Mouse (Mus musculus): ENCODE data around the gene R3hdm4.
"Not testable (repeated sequence)": the region's sequence is repeated elsewhere in the genome, so short reads cannot be mapped to it uniquely, and the experiment has no call there.

Gene R3hdm4

GRCm38 (mm10) chr10:79920958-79921535 lies at the start of gene R3hdm4:
Gene R3hdm4 (minus strand): TSS chr10:79921208.
- no peak for DNase-seq (ENCODE audit: low read depth, low spot score)

- no peak for DNase-seq (ENCODE audit: low read depth, low spot score)
Measured at GRCm38 (mm10) chr10:79970415-79971182, 49.6 kb upstream of the R3hdm4 start, which contains the start of gene Grin3b. Gene Grin3b (plus strand): TSS chr10:79970715.

GRCm38 (mm10) chr10:79969124-79969568 lies 48.1 kb upstream of the R3hdm4 start:
- DNase-seq (ENCODE audit: low read depth, low spot score): no peak

GRCm38 (mm10) chr10:79968181-79968580 lies 47.2 kb upstream of the R3hdm4 start:
- no peak for DNase-seq (ENCODE audit: low read depth, low spot score)

GRCm38 (mm10) chr10:79966886-79967400 lies 45.9 kb upstream of the R3hdm4 start:
- DNase-seq (ENCODE audit: low read depth, low spot score): no peak

GRCm38 (mm10) chr10:79965325-79965724 lies 44.3 kb upstream of the R3hdm4 start:
- DNase-seq (ENCODE audit: low read depth, low spot score): no peak

GRCm38 (mm10) chr10:79964727-79965126 lies 43.7 kb upstream of the R3hdm4 start:
- DNase-seq (ENCODE audit: low read depth, low spot score): no peak

- no peak for DNase-seq (ENCODE audit: low read depth, low spot score)
Measured at GRCm38 (mm10) chr10:79960671-79961294, 39.8 kb upstream of the R3hdm4 start.

- peak; percentile 100 for DNase-seq (ENCODE audit: low read depth, low spot score)
Measured at GRCm38 (mm10) chr10:79959847-79960601, 39.0 kb upstream of the R3hdm4 start, which contains the start of gene Wdr18. Gene Wdr18 (plus strand): TSS chr10:79960152.

- not testable (repeated sequence) for DNase-seq (ENCODE audit: low read depth, low spot score)
Measured at GRCm38 (mm10) chr10:79959412-79959811, 38.4 kb upstream of the R3hdm4 start.

- peak; percentile 81 for DNase-seq (ENCODE audit: low read depth, low spot score)
Measured at GRCm38 (mm10) chr10:79958140-79958816, 37.3 kb upstream of the R3hdm4 start.

GRCm38 (mm10) chr10:79956643-79957154 lies 35.7 kb upstream of the R3hdm4 start:
- DNase-seq (ENCODE audit: low read depth, low spot score): no peak

- no peak for DNase-seq (ENCODE audit: low read depth, low spot score)
Measured at GRCm38 (mm10) chr10:79955691-79956090, 34.7 kb upstream of the R3hdm4 start.

GRCm38 (mm10) chr10:79953946-79954345 lies 32.9 kb upstream of the R3hdm4 start:
- no peak for DNase-seq (ENCODE audit: low read depth, low spot score)

- no peak for DNase-seq (ENCODE audit: low read depth, low spot score)
Measured at GRCm38 (mm10) chr10:79950661-79951060, 29.7 kb upstream of the R3hdm4 start.

- DNase-seq (ENCODE audit: low read depth, low spot score): no peak
Measured at GRCm38 (mm10) chr10:79949873-79950272, 28.9 kb upstream of the R3hdm4 start.

- DNase-seq (ENCODE audit: low read depth, low spot score): no peak
Measured at GRCm38 (mm10) chr10:79947502-79947901, 26.5 kb upstream of the R3hdm4 start.

- no peak for DNase-seq (ENCODE audit: low read depth, low spot score)
Measured at GRCm38 (mm10) chr10:79946752-79947322, 25.8 kb upstream of the R3hdm4 start.

- peak; percentile 76 for DNase-seq (ENCODE audit: low read depth, low spot score)
Measured at GRCm38 (mm10) chr10:79945507-79946234, 24.7 kb upstream of the R3hdm4 start.

- DNase-seq (ENCODE audit: low read depth, low spot score): no peak
Measured at GRCm38 (mm10) chr10:79943471-79943901, 22.5 kb upstream of the R3hdm4 start.
